Mouse (Mus musculus) c-Kit-negative CD71-positive TER-119-positive erythroid progenitor cells, embryonic 14.5 days (primary cell): ENCODE results near the gene Rhox4a.
"Not testable (repeated sequence)": the region's sequence is repeated elsewhere in the genome, so short reads cannot be mapped to it uniquely, and the experiment has no call there.

ENCODE experiments used
- DNase-seq: peaks from one replicate; pipeline ENCODE4 v3.0.0-alpha.2; 2013; ENCODE audit warnings: low read depth, low spot score

The Rhox4a gene

DNA sequence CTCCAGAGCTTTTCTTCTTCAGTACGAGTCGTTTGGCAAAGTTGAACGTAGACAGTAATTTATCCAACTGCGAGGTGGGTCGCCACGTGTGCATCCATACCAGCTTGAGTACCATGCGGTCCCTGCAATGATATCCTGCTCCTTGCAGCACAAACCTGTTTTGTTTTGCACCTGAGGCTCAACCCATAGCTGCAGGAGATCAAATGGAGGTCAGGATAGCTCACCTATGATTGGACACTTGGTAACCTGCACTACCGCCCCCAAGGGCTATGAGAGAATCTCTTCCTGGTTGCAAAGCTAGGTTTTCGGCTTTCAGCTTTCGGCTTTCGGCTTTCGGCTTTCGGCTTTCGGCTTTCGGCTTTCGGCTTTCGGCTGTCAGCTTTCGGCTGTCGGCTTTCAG, at the start of gene Rhox4a:
Gene Rhox4a (plus strand): TSS at position 301 of the 400 bp plus-strand sequence.
- not testable (repeated sequence) for DNase-seq

DNA sequence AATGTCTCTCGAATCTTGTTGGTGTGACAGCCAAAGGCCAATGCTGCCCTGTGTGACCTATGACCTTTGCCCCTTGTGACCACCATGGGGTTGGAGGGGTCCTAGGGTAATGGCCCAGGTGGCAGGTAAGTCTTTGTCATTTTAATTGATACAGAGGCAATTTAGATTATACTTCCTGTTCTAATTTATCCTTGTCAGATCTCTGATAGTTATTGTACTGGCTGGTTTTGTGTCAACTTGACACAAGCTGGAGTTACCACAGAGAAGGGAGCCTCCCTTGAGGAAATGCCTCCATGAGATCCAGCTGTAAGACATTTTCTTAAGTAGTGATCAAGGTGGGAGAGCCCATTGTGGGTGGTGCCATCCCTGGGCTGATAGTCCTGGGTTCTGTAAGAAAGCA, 43.0 kb upstream of the Rhox4a start, which contains the start of gene Rhox1:
Gene Rhox1 (minus strand): TSS at position 101 of the 400 bp plus-strand sequence.
- not testable (repeated sequence) for DNase-seq

GRCm38 (mm10) chrX:37244676-37245075, 20.5 kb upstream of the Rhox4a start, which contains the start of gene Rhox2a:
Rhox2a (plus strand) TSS chrX:37244976.
- DNase-seq: not testable (repeated sequence)

DNA sequence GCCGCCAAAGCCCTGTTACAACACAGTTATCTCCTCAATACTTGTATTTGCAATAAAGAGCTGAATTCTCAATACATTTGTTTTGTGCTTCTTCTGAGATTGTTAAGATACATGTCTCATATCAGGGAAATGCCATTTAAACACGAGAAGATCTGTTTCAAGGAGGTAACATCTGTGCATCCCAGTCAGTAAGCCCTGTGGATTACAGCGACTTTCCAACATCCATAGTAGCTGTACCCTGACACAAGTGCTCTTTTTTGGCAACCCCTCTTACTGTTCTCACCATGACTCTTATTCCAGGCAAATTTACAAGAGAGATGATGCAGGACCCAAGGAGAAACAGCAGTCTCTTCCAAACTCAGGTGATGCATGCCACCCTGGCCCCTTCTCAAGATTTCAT, 15.5 kb upstream of the Rhox4a start, which contains the start of gene Rhox3a:
Gene Rhox3a (plus strand): TSS at position 301 of the 400 bp plus-strand sequence.
- DNase-seq: not testable (repeated sequence)
